Mouse (Mus musculus) cerebellum, adult 2 months (tissue): ENCODE data around the gene Timp3. TPM values are rescaled to one million over a fixed set of nuclear protein-coding genes. Genes with fewer than 3 reads are reported as not detected.

Source experiments
- DNase-seq, 2 experiments: peaks; one replicate each; pipeline ENCODE4 v3.0.0; 2021
- H3K27ac ChIP-seq: fragments of 200-500 bp; 2 replicates; pipeline ENCODE4 v1.5.1; 2012; ENCODE audit warnings: low read length, control low read depth, inconsistent platforms; ENCODE audit not compliant: insufficient read depth
- H3K27me3 ChIP-seq: fragments of 200-500 bp; 2 replicates; pipeline ENCODE4 v1.6.1; 2012; ENCODE audit warnings: inconsistent platforms, mild to moderate bottlenecking, low read length, moderate library complexity; ENCODE audit not compliant: control insufficient read depth, insufficient read depth
- H3K4me1 ChIP-seq: fragments of 200-500 bp; 2 replicates; pipeline ENCODE4 v1.6.1; 2011; ENCODE audit warnings: low read length; ENCODE audit not compliant: control insufficient read depth, insufficient read depth
- H3K4me3 ChIP-seq: fragments of 200-500 bp; replicated peaks from 2 replicates; pipeline ENCODE3; 2011; ENCODE audit warnings: mild to moderate bottlenecking, low read depth, low read length, control low read depth; ENCODE audit not compliant: insufficient read depth
- CTCF ChIP-seq: fragments of 200-500 bp; IDR thresholded peaks from 2 replicates; pipeline ENCODE4 v1.5.1; 2011; ENCODE audit warnings: low read depth, mild to moderate bottlenecking, control low read depth, low read length, moderate library complexity, borderline replicate concordance; ENCODE audit not compliant: insufficient read depth
- POLR2A ChIP-seq: fragments of 200-500 bp; IDR thresholded peaks from 2 replicates; pipeline ENCODE4 v1.6.1; 2011; ENCODE audit warnings: low read length, control low read depth, borderline replicate concordance; ENCODE audit not compliant: insufficient read depth
- WGBS: fragments of 180-500 bp; shearing (Covaris S2); methylation state at CpG from one replicate; pipeline ENCODE4 v1.1.7; 2018; 5-methylcytosine and 5-hydroxymethylcytosine counted together
- polyA plus RNA-seq: library from polyadenylated mRNA; depleted of rRNA; stranded (reverse); fragments of >200 nt; gene quantifications from 2 replicates; pipeline ENCODE4 v1.2.3, GENCODE M21; 2012; rRNA removed

The Timp3 gene
- polyA plus RNA-seq, 1 experiment, result 48.9 TPM

DNA sequence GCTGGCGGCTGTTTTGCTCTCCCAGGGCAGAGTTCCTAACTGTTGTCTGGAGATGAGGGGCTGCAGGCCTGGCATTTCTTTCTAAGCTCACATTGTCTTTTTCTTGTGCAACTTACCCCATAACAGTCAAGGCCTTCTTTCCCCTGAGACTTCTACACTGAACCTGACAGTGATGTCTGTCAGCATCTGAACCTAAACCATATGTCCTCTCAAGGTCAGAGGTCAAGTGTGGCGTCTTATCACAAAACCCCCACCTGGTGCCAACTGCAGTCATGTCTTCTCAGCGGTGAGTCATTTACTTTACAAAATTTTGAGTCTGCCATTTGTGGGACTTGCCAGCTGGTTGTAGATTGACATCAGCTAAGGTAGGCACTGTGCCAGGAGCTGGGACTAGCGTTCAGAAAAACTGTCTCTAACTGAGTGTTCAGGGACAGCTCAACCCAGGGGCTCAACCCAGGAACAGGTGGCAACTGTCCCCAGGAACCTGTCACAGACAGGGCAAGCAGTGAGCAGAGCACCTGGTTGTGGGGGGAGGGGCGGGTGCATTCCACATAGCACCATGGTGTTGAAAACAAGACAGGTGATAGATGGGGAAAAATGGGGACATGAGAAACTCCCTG, 87.8 kb downstream of the Timp3 start:
- peaks cover 15% of the 10 kb centered on the region for H3K4me1 ChIP-seq
- H3K27ac ChIP-seq, result no peak overlapping the region
- no peak for TF ChIP-seq POLR2A
- TF ChIP-seq CTCF, result no peak
- no peak overlapping the region for H3K4me3 ChIP-seq
- no peaks in the 10 kb centered on the region for H3K27me3 ChIP-seq
- peak; percentile 57 to 71 for DNase-seq
- 39% methylated on average over 5 of the region's 5 CpGs for WGBS

GRCm38 (mm10) chr10:86388803-86389202, 88.6 kb downstream of the Timp3 start:
- H3K27ac ChIP-seq, result no peak overlapping the region
- H3K27me3 ChIP-seq, result no peaks in the 10 kb centered on the region
- no peak for TF ChIP-seq CTCF
- no peak for TF ChIP-seq POLR2A
- peaks cover 15% of the 10 kb centered on the region for H3K4me1 ChIP-seq
- no peak overlapping the region for H3K4me3 ChIP-seq
- DNase-seq, result peak; percentile 28 to 29
- 38% methylated on average over 6 of the region's 6 CpGs for WGBS

GRCm38 (mm10) chr10:86389357-86389756, 89.2 kb downstream of the Timp3 start:
- no peaks in the 10 kb centered on the region for H3K27me3 ChIP-seq
- H3K27ac ChIP-seq, result no peak overlapping the region
- 93% methylated on average over 3 of the region's 3 CpGs for WGBS
- H3K4me1 ChIP-seq, result peaks cover 15% of the 10 kb centered on the region
- no peak for DNase-seq
- TF ChIP-seq POLR2A (no peak), CTCF (no peak)
- no peak overlapping the region for H3K4me3 ChIP-seq

- Histone ChIP-seq H3K27me3 (no peaks in the 10 kb centered on the region), H3K4me1 (peaks cover 15% of the 10 kb centered on the region), H3K27ac (no peak overlapping the region), H3K4me3 (no peak overlapping the region)
- no peak for DNase-seq
- TF ChIP-seq CTCF, result no peak
- TF ChIP-seq POLR2A, result no peak
- 83% methylated on average over 2 of the region's 2 CpGs for WGBS
Observed at GRCm38 (mm10) chr10:86389913-86390312, 89.7 kb downstream of the Timp3 start.

- Histone ChIP-seq H3K27ac (no peak overlapping the region), H3K4me3 (no peak overlapping the region)
- 92% methylated on average over 3 of the region's 3 CpGs for WGBS
Observed at GRCm38 (mm10) chr10:86392399-86392798, 92.2 kb downstream of the Timp3 start.

DNA sequence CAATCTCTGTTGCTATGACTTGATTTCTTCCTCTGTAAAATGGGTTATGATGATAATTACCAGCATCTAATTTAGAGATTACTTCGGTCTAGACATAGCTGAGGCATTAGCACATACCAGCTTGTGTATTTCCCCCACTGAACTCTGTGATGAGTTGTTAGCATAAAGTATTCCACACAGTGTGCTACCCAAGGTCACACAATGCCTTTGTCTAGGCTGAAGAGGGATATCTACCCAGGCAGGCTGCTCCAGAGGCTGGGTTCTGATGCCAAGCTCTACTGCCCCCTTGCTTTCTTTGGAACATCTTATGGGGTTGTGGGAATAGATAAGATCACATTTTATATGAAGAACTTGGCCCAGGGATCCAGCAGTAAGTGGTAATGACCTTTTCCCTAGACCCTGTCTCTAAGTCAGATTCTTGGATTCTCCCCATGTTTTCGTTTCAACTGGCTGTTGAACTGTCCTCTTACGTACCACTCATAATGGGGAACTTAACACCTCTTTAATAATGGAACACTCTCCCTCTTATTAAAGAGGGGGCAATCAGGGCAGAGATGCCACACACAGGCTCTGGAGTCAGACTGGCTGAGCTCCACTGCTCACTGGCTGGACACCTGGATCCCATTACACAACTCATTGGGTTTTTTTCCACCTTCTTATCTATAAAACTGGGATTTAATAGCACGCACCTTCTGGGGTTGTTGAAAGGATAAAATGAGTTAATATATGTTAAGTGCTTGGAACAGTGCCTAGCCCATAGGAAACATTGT, 97.6 kb downstream of the Timp3 start:
- WGBS, result 85% methylated on average over 4 of the region's 4 CpGs
- no peak for DNase-seq
- TF ChIP-seq CTCF (no peak), POLR2A (no peak)
- Histone ChIP-seq H3K4me1 (no peaks in the 10 kb centered on the region), H3K27ac (no peak overlapping the region), H3K4me3 (no peak overlapping the region), H3K27me3 (no peaks in the 10 kb centered on the region)

More at GRCm38 (mm10) chr10:86392399-86392798, 92.2 kb downstream of the Timp3 start:
- DNase-seq, result no peak
- Histone ChIP-seq H3K27me3 (no peaks in the 10 kb centered on the region), H3K4me1 (peaks cover 13% of the 10 kb centered on the region)
- TF ChIP-seq POLR2A, result no peak
- TF ChIP-seq CTCF, result no peak

- 70% methylated on average over 2 of the region's 2 CpGs for WGBS
- no peak overlapping the region for H3K27ac ChIP-seq
- no peak for DNase-seq
Observed at GRCm38 (mm10) chr10:86398347-86398720, 98.2 kb downstream of the Timp3 start.

More at GRCm38 (mm10) chr10:86398347-86398720, 98.2 kb downstream of the Timp3 start:
- H3K4me1 ChIP-seq, result no peaks in the 10 kb centered on the region
- no peak for TF ChIP-seq POLR2A
- no peaks in the 10 kb centered on the region for H3K27me3 ChIP-seq
- H3K4me3 ChIP-seq, result no peak overlapping the region

Other genes starting within 250 kb of the Timp3 start
- 9.5 and 10.6 TPM in 2 replicates for gene Syn3, start 198.5 kb downstream of the Timp3 start, polyA plus RNA-seq